Mouse (Mus musculus): Measurements from ENCODE around the gene Zfp697.
"Not testable (repeated sequence)": the region's sequence is repeated elsewhere in the genome, so short reads cannot be mapped to it uniquely, and the experiment has no call there.

GRCm38 (mm10) chr3:98548495-98548894 lies 166.2 kb downstream of the Zfp697 start:
- not testable (repeated sequence) for TF ChIP-seq CTCF, EP300 (IDR thresholded peaks at IDR 0.05; ENCODE audit: low read depth)
